Mouse (Mus musculus): ENCODE results near the gene Ptprq. TPM values are rescaled to one million over a fixed set of nuclear protein-coding genes. Genes with fewer than 3 reads are reported as not detected.

Gene Ptprq
- polyA plus RNA-seq, 1 experiment, result not detected

- no peak for TF ChIP-seq POLR2A (IDR thresholded peaks at IDR 0.05; ENCODE audit: borderline replicate concordance, low read depth, low read length)
- TF ChIP-seq CTCF (IDR thresholded peaks at IDR 0.05; ENCODE audit: low read depth, low read length), result no peak
- no peak overlapping the region for H3K4me3 ChIP-seq (ENCODE audit: insufficient read depth, low read length)
- H3K27ac ChIP-seq (ENCODE audit: insufficient read depth, low read depth, low read length), result no peak overlapping the region
- no peaks in the 10 kb centered on the region for H3K4me1 ChIP-seq (ENCODE audit: control insufficient read depth, insufficient read depth, low read length)
Measured at GRCm38 (mm10) chr10:107562875-107563274, 157.0 kb downstream of the Ptprq start.

- Histone ChIP-seq H3K4me3 (ENCODE audit: insufficient read depth, low read length) (no peak overlapping the region), H3K27ac (ENCODE audit: insufficient read depth, low read depth, low read length) (no peak overlapping the region), H3K4me1 (ENCODE audit: control insufficient read depth, insufficient read depth, low read length) (no peaks in the 10 kb centered on the region)
- TF ChIP-seq POLR2A (IDR thresholded peaks at IDR 0.05; ENCODE audit: borderline replicate concordance, low read depth, low read length) (no peak), CTCF (IDR thresholded peaks at IDR 0.05; ENCODE audit: low read depth, low read length) (no peak)
Measured at GRCm38 (mm10) chr10:107560881-107561280, 159.0 kb downstream of the Ptprq start.

- no peak for TF ChIP-seq CTCF (IDR thresholded peaks at IDR 0.05; ENCODE audit: low read depth, low read length)
- no peaks in the 10 kb centered on the region for H3K4me1 ChIP-seq (ENCODE audit: control insufficient read depth, insufficient read depth, low read length)
- no peak overlapping the region for H3K4me3 ChIP-seq (ENCODE audit: insufficient read depth, low read length)
- H3K27ac ChIP-seq (ENCODE audit: insufficient read depth, low read depth, low read length), result no peak overlapping the region
Measured at GRCm38 (mm10) chr10:107543026-107543425, 176.8 kb downstream of the Ptprq start.

GRCm38 (mm10) chr10:107528758-107529157 is 191.1 kb downstream of the Ptprq start:
- TF ChIP-seq POLR2A (IDR thresholded peaks at IDR 0.05; ENCODE audit: borderline replicate concordance, low read depth, low read length) (no peak), CTCF (IDR thresholded peaks at IDR 0.05; ENCODE audit: low read depth, low read length) (no peak)
- H3K27ac ChIP-seq (ENCODE audit: insufficient read depth, low read depth, low read length), result no peak overlapping the region
- no peaks in the 10 kb centered on the region for H3K4me1 ChIP-seq (ENCODE audit: control insufficient read depth, insufficient read depth, low read length)
- no peak overlapping the region for H3K4me3 ChIP-seq (ENCODE audit: insufficient read depth, low read length)

- TF ChIP-seq POLR2A (IDR thresholded peaks at IDR 0.05; ENCODE audit: borderline replicate concordance, low read depth, low read length) (no peak), CTCF (IDR thresholded peaks at IDR 0.05; ENCODE audit: low read depth, low read length) (no peak)
- H3K27ac ChIP-seq (ENCODE audit: insufficient read depth, low read depth, low read length), result no peak overlapping the region
- no peaks in the 10 kb centered on the region for H3K4me1 ChIP-seq (ENCODE audit: control insufficient read depth, insufficient read depth, low read length)
- H3K4me3 ChIP-seq (ENCODE audit: insufficient read depth, low read length), result no peak overlapping the region
Measured at GRCm38 (mm10) chr10:107519216-107519615, 200.6 kb downstream of the Ptprq start.

GRCm38 (mm10) chr10:107516641-107517040 is 203.2 kb downstream of the Ptprq start:
- no peak overlapping the region for H3K4me3 ChIP-seq (ENCODE audit: insufficient read depth, low read length)
- no peak overlapping the region for H3K27ac ChIP-seq (ENCODE audit: insufficient read depth, low read depth, low read length)
- H3K4me1 ChIP-seq (ENCODE audit: control insufficient read depth, insufficient read depth, low read length), result no peaks in the 10 kb centered on the region
- TF ChIP-seq POLR2A (IDR thresholded peaks at IDR 0.05; ENCODE audit: borderline replicate concordance, low read depth, low read length), result no peak
- TF ChIP-seq CTCF (IDR thresholded peaks at IDR 0.05; ENCODE audit: low read depth, low read length), result no peak

- no peaks in the 10 kb centered on the region for H3K4me1 ChIP-seq (ENCODE audit: control insufficient read depth, insufficient read depth, low read length)
- H3K4me3 ChIP-seq (ENCODE audit: insufficient read depth, low read length), result no peak overlapping the region
- H3K27ac ChIP-seq (ENCODE audit: insufficient read depth, low read depth, low read length), result no peak overlapping the region
- TF ChIP-seq POLR2A (IDR thresholded peaks at IDR 0.05; ENCODE audit: borderline replicate concordance, low read depth, low read length) (no peak), CTCF (IDR thresholded peaks at IDR 0.05; ENCODE audit: low read depth, low read length) (no peak)
Measured at GRCm38 (mm10) chr10:107514735-107515134, 205.1 kb downstream of the Ptprq start.

GRCm38 (mm10) chr10:107506397-107506796 is 213.5 kb downstream of the Ptprq start:
- Histone ChIP-seq H3K4me1 (ENCODE audit: control insufficient read depth, insufficient read depth, low read length) (no peaks in the 10 kb centered on the region), H3K27ac (ENCODE audit: insufficient read depth, low read depth, low read length) (no peak overlapping the region), H3K4me3 (ENCODE audit: insufficient read depth, low read length) (no peak overlapping the region)
- no peak for TF ChIP-seq POLR2A (IDR thresholded peaks at IDR 0.05; ENCODE audit: borderline replicate concordance, low read depth, low read length)
- no peak for TF ChIP-seq CTCF (IDR thresholded peaks at IDR 0.05; ENCODE audit: low read depth, low read length)

- no peak overlapping the region for H3K4me3 ChIP-seq (ENCODE audit: insufficient read depth, low read length)
- H3K27ac ChIP-seq (ENCODE audit: insufficient read depth, low read depth, low read length), result no peak overlapping the region
- TF ChIP-seq POLR2A (IDR thresholded peaks at IDR 0.05; ENCODE audit: borderline replicate concordance, low read depth, low read length) (no peak), CTCF (IDR thresholded peaks at IDR 0.05; ENCODE audit: low read depth, low read length) (no peak)
- no peaks in the 10 kb centered on the region for H3K4me1 ChIP-seq (ENCODE audit: control insufficient read depth, insufficient read depth, low read length)
Measured at GRCm38 (mm10) chr10:107503430-107503829, 216.4 kb downstream of the Ptprq start.

GRCm38 (mm10) chr10:107502193-107502592 is 217.7 kb downstream of the Ptprq start:
- Histone ChIP-seq H3K27ac (ENCODE audit: insufficient read depth, low read depth, low read length) (no peak overlapping the region), H3K4me3 (ENCODE audit: insufficient read depth, low read length) (no peak overlapping the region)
- TF ChIP-seq CTCF (IDR thresholded peaks at IDR 0.05; ENCODE audit: low read depth, low read length) (no peak), POLR2A (IDR thresholded peaks at IDR 0.05; ENCODE audit: borderline replicate concordance, low read depth, low read length) (no peak)

GRCm38 (mm10) chr10:107499656-107500055 is 220.2 kb downstream of the Ptprq start:
- no peak overlapping the region for H3K27ac ChIP-seq (ENCODE audit: insufficient read depth, low read depth, low read length)
- no peak for TF ChIP-seq POLR2A (IDR thresholded peaks at IDR 0.05; ENCODE audit: borderline replicate concordance, low read depth, low read length)
- no peak overlapping the region for H3K4me3 ChIP-seq (ENCODE audit: insufficient read depth, low read length)

More at GRCm38 (mm10) chr10:107502193-107502592, 217.7 kb downstream of the Ptprq start:
- no peaks in the 10 kb centered on the region for H3K4me1 ChIP-seq (ENCODE audit: control insufficient read depth, insufficient read depth, low read length)

More at GRCm38 (mm10) chr10:107499656-107500055, 220.2 kb downstream of the Ptprq start:
- no peaks in the 10 kb centered on the region for H3K4me1 ChIP-seq (ENCODE audit: control insufficient read depth, insufficient read depth, low read length)

All from bone marrow macrophage, adult 2 months (primary cell).